Mouse (Mus musculus) lung, adult 2 months (tissue): ENCODE measurements at regions not wholly inside any gene's neighbourhood (a gene's known extent, or its start where the extent isn't known, plus 50 kb on each side); places are given as distances from the start of the nearest gene placed in this dataset.

Experiments
- CTCF ChIP-seq: fragments of 200-500 bp; IDR thresholded peaks from 2 replicates; pipeline ENCODE4 v1.5.1; 2011; ENCODE audit warnings: mild to moderate bottlenecking, low read length, control low read depth; ENCODE audit not compliant: insufficient read depth
- POLR2A ChIP-seq: fragments of 200-500 bp; IDR thresholded peaks from 2 replicates; pipeline ENCODE4 v1.6.1; 2011; ENCODE audit warnings: low read depth, mild to moderate bottlenecking, control low read depth, low read length, borderline replicate concordance; ENCODE audit errors: extremely low read depth

GRCm38 (mm10) chr1:161567826-161568225 lies 73.4 kb downstream of the Tnfsf18 start:
- no peak for TF ChIP-seq CTCF
- TF ChIP-seq POLR2A: no peak
